Mouse (Mus musculus) left cerebral cortex, adult 11 months (tissue): ENCODE results near the gene Gpsm1.

Source experiments
- DNase-seq: peaks from one replicate; pipeline ENCODE4 v3.0.0; 2022; ENCODE audit warnings: low spot score

The Gpsm1 gene

GRCm38 (mm10) chr2:26341510-26341981 is 26.2 kb downstream of the Gpsm1 start:
- no peak for DNase-seq

GRCm38 (mm10) chr2:26342044-26342443 is 26.7 kb downstream of the Gpsm1 start:
- DNase-seq, result peak; percentile 80

GRCm38 (mm10) chr2:26342609-26343490 is 27.5 kb downstream of the Gpsm1 start:
- DNase-seq, result no peak

- DNase-seq, result no peak
Measured at GRCm38 (mm10) chr2:26348241-26348640, 32.9 kb downstream of the Gpsm1 start.

- peak; percentile 89 for DNase-seq
Measured at GRCm38 (mm10) chr2:26351358-26352290, 36.3 kb downstream of the Gpsm1 start, which contains the start of gene Dnlz. Gene Dnlz, minus strand, starts transcription at chr2:26352110.

GRCm38 (mm10) chr2:26352291-26352910 is 37.1 kb downstream of the Gpsm1 start:
- DNase-seq, result no peak

- DNase-seq, result no peak
Measured at GRCm38 (mm10) chr2:26353066-26353980, 38.0 kb downstream of the Gpsm1 start.

GRCm38 (mm10) chr2:26354401-26354800 is 39.1 kb downstream of the Gpsm1 start:
- DNase-seq, result no peak

- DNase-seq, result no peak
Measured at GRCm38 (mm10) chr2:26356231-26356630, 40.9 kb downstream of the Gpsm1 start.

GRCm38 (mm10) chr2:26356678-26357077 is 41.4 kb downstream of the Gpsm1 start:
- DNase-seq, result no peak

- DNase-seq, result no peak
Measured at GRCm38 (mm10) chr2:26357484-26357883, 42.2 kb downstream of the Gpsm1 start.

- DNase-seq, result no peak
Measured at GRCm38 (mm10) chr2:26358667-26359320, 43.5 kb downstream of the Gpsm1 start.

GRCm38 (mm10) chr2:26359983-26360382 is 44.7 kb downstream of the Gpsm1 start:
- no peak for DNase-seq

GRCm38 (mm10) chr2:26360772-26361171 is 45.5 kb downstream of the Gpsm1 start, which contains the start of gene Card9:
Gene Card9, minus strand, starts transcription at chr2:26360918.
- DNase-seq, result no peak

- DNase-seq, result no peak
Measured at GRCm38 (mm10) chr2:26362991-26363390, 47.7 kb downstream of the Gpsm1 start.

GRCm38 (mm10) chr2:26363481-26363880 is 48.2 kb downstream of the Gpsm1 start:
- no peak for DNase-seq

- DNase-seq, result no peak
Measured at GRCm38 (mm10) chr2:26364738-26365465, 49.6 kb downstream of the Gpsm1 start.

GRCm38 (mm10) chr2:26367911-26368310 is 52.6 kb downstream of the Gpsm1 start:
- DNase-seq, result no peak

GRCm38 (mm10) chr2:26368572-26368971 is 53.3 kb downstream of the Gpsm1 start:
- DNase-seq, result no peak

GRCm38 (mm10) chr2:26372396-26372795 is 57.1 kb downstream of the Gpsm1 start:
- no peak for DNase-seq
